Mouse (Mus musculus) ES-Bruce4 (cell line): ENCODE data around the gene Ccdc180. TPM values are rescaled to one million over a fixed set of nuclear protein-coding genes. Genes with fewer than 3 reads are reported as not detected.

Experiments
- H3K27ac ChIP-seq: 2 replicates; pipeline ENCODE4 v1.5.1; 2012; ENCODE audit warnings: low read length, inconsistent platforms; ENCODE audit not compliant: insufficient read depth
- H3K27me3 ChIP-seq: 2 replicates; pipeline ENCODE4 v1.6.1; 2012; ENCODE audit warnings: mild to moderate bottlenecking, low read length, inconsistent platforms; ENCODE audit not compliant: control insufficient read depth, poor library complexity, insufficient read depth, severe bottlenecking
- H3K36me3 ChIP-seq: 2 replicates; pipeline ENCODE4 v1.6.1; 2012; ENCODE audit warnings: inconsistent platforms, mild to moderate bottlenecking, low read length, moderate library complexity; ENCODE audit not compliant: control insufficient read depth, poor library complexity, insufficient read depth, severe bottlenecking
- H3K4me1 ChIP-seq: one replicate; pipeline ENCODE4 v1.8.1; 2011; ENCODE audit warnings: low read length; ENCODE audit not compliant: control insufficient read depth, insufficient read depth
- H3K4me3 ChIP-seq: 2 replicates; pipeline ENCODE4 v1.5.1; 2011; ENCODE audit warnings: low read depth, mild to moderate bottlenecking, low read length
- H3K9ac ChIP-seq: 2 replicates; pipeline ENCODE4 v1.6.1; 2012; ENCODE audit warnings: low read depth, mild to moderate bottlenecking, inconsistent platforms; ENCODE audit not compliant: poor library complexity, severe bottlenecking
- H3K9me3 ChIP-seq: replicated peaks from 2 replicates; pipeline ENCODE4 v1.6.1; 2012; ENCODE audit warnings: mild to moderate bottlenecking, low read length, inconsistent platforms; ENCODE audit not compliant: control insufficient read depth, poor library complexity, insufficient read depth, severe bottlenecking
- CTCF ChIP-seq: IDR thresholded peaks from one replicate; pipeline ENCODE4 v1.8.1; 2011; ENCODE audit warnings: low read depth, low read length
- EP300 ChIP-seq: IDR thresholded peaks from 2 replicates; pipeline ENCODE4 v1.6.1; 2011; ENCODE audit warnings: low read depth, low read length; ENCODE audit not compliant: insufficient read depth
- POLR2A ChIP-seq: IDR thresholded peaks from one replicate; pipeline ENCODE4 v1.8.1; 2011; ENCODE audit warnings: low read length; ENCODE audit not compliant: insufficient read depth
- polyA plus RNA-seq: library from polyadenylated mRNA; stranded (reverse); fragments of >200 nt; gene quantifications from 2 replicates; pipeline ENCODE4 v1.2.4, GENCODE M21; 2011; ENCODE audit warnings: low read depth; ENCODE audit not compliant: missing spikeins, insufficient read depth, insufficient read length

Ccdc180 gene
- polyA plus RNA-seq, 1 experiment, result 0.21 TPM

DNA sequence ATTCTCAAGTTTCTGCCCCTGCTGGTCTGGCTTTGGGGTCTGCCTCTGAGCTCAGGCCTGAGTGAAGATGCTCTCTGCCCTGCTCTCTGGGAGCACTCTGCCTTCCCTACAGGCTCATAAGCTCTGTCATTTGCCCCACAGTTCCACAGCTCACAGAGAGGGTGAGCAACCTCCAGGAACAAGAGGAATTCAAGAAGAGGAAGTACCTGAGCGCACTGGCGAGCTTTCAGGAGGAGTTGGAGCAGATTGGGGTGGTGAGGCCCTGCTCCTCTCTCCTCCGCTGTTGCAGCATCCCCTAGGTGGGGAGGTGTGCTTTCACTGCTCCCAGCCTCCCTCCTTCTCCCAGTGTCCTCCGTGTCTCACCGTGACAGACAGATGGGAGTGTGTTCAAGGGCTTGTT, 8.3 kb downstream of the Ccdc180 start:
- TF ChIP-seq EP300 (no peak), POLR2A (no peak), CTCF (no peak)
- Histone ChIP-seq H3K27me3 (no peaks in the 10 kb centered on the region), H3K36me3 (no peaks in the 10 kb centered on the region), H3K9me3 (no peaks in the 10 kb centered on the region), H3K9ac (no peak overlapping the region), H3K27ac (no peak overlapping the region), H3K4me3 (no peak overlapping the region), H3K4me1 (peaks cover 2% of the 10 kb centered on the region)

DNA sequence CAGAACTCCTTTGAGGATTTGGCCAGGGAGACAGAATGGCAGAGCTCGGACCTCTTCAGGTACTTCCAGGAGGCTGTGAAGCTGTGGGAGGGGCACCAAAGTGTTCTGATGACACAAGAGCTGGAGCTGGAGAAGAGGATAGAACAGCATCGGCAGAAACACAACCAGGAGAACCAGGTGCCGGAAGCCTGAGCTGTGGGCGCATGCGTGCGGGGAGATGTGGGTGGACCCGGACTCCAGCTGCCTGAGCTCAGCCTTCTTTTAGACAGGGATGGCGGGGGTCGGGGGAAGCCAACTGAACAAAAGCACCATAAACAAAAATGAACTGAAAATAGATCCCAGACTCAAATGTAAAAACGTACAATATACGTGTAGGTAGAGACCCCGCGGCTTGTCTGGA, 19.2 kb downstream of the Ccdc180 start:
- no peaks in the 10 kb centered on the region for H3K36me3 ChIP-seq
- H3K4me3 ChIP-seq, result no peak overlapping the region
- H3K9me3 ChIP-seq, result no peaks in the 10 kb centered on the region
- no peaks in the 10 kb centered on the region for H3K4me1 ChIP-seq
- H3K27me3 ChIP-seq, result no peaks in the 10 kb centered on the region
- H3K9ac ChIP-seq, result no peak overlapping the region
- H3K27ac ChIP-seq, result no peak overlapping the region
- TF ChIP-seq POLR2A, result no peak
- TF ChIP-seq EP300, result no peak
- no peak for TF ChIP-seq CTCF

DNA sequence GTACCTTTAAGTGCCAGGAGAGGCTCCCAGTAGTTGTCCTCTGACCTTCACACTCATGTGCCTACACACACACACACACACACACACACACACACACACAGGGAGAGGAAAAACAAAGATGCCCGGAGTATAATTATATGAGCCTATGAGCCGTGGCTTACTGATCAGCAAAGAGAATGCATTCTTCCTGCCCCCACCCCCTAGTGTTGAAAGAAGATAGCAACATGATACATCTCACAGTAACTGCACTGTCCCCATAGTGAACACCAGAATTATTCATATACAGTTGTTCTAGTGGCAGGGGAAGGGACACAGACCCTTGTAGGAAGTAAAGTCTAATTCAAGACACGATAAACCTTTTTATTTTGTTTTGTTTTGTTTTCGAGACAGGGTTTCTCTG, 19.8 kb downstream of the Ccdc180 start:
- TF ChIP-seq POLR2A (no peak), EP300 (no peak)
- Histone ChIP-seq H3K27me3 (no peaks in the 10 kb centered on the region), H3K4me1 (no peaks in the 10 kb centered on the region), H3K36me3 (no peaks in the 10 kb centered on the region), H3K9me3 (no peaks in the 10 kb centered on the region), H3K4me3 (no peak overlapping the region), H3K9ac (no peak overlapping the region), H3K27ac (no peak overlapping the region)

DNA sequence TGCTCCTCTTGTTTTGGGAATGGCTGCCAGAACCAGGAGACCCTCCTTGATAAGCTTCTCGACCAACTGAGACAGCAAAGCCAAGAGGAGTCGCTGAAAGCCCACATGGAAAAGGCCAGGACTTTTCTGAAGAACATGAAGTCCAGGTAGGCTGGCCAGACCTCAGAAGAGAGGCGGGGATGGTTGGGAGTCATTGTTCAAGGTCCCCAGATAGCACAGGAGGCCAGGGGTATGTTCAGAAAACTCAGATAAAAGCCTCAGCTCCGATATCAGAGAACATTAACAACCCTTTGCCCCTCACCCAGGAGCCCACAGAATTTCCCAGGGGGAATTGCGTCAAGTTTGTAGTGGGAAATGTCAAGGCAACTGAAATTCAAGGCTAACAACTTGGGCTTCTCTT, 21.2 kb downstream of the Ccdc180 start:
- TF ChIP-seq EP300 (no peak), POLR2A (no peak), CTCF (no peak)

DNA sequence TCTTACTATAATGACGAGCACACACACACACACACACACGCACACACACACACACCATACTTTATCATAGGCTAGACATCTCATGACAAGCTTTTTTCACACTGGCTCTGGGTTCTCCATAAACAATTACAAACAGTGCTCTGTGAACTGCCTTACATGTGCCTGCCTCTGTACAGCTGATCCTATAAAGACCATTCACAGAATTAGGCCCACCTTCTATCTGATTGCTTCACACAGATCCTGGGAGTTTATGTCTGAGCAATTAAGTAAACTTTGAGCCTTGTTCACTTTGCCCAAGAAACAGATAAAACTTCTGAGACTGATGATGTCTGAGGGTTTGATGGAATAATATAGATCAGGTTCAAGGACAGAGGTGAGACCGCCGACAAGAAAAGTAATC, 21.8 kb downstream of the Ccdc180 start:
- no peaks in the 10 kb centered on the region for H3K36me3 ChIP-seq
- H3K9me3 ChIP-seq, result no peaks in the 10 kb centered on the region
- no peak overlapping the region for H3K9ac ChIP-seq
- no peak overlapping the region for H3K4me3 ChIP-seq
- no peak overlapping the region for H3K27ac ChIP-seq
- TF ChIP-seq EP300 (no peak), POLR2A (no peak), CTCF (no peak)
- H3K4me1 ChIP-seq, result no peaks in the 10 kb centered on the region
- H3K27me3 ChIP-seq, result no peaks in the 10 kb centered on the region

More for the DNA sequence above, 21.2 kb downstream of the Ccdc180 start:
- H3K9me3 ChIP-seq, result no peaks in the 10 kb centered on the region
- H3K4me1 ChIP-seq, result no peaks in the 10 kb centered on the region
- no peak overlapping the region for H3K9ac ChIP-seq
- H3K27ac ChIP-seq, result no peak overlapping the region
- H3K36me3 ChIP-seq, result no peaks in the 10 kb centered on the region
- no peak overlapping the region for H3K4me3 ChIP-seq
- no peaks in the 10 kb centered on the region for H3K27me3 ChIP-seq

DNA sequence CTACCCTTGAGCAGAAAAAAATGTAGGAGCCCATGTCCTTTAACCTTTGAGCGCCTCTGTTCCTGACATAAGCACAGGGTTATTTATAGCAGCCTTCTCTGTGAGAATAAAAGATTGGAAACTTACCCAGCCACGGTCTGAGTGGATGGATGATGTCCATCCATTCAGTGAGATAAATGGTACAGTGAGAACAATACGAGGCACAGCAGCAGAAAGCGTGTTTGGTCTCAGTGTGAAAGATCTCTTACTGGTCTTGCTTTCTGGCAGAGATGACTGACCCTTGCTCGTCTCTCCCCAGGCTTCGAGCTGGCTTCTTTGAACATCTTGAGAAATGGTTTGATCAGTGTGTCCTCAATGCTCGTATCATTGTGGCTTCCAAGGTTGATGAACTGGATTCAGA, 27.0 kb downstream of the Ccdc180 start:
- Histone ChIP-seq H3K4me1 (no peaks in the 10 kb centered on the region), H3K27ac (no peak overlapping the region), H3K27me3 (no peaks in the 10 kb centered on the region), H3K36me3 (no peaks in the 10 kb centered on the region), H3K4me3 (no peak overlapping the region), H3K9me3 (no peaks in the 10 kb centered on the region), H3K9ac (no peak overlapping the region)
- no peak for TF ChIP-seq EP300
- no peak for TF ChIP-seq POLR2A
- TF ChIP-seq CTCF, result no peak
